Mouse (Mus musculus) 416B (cell line): ENCODE measurements around the gene Olfm1.
A peak's percentile ranks its signal among the peaks of the same experiment; 100 is the strongest.

Experiments
- DNase-seq: peaks from one replicate; pipeline ENCODE4 v3.0.0; 2011; ENCODE audit warnings: low read depth

Olfm1 gene

DNA sequence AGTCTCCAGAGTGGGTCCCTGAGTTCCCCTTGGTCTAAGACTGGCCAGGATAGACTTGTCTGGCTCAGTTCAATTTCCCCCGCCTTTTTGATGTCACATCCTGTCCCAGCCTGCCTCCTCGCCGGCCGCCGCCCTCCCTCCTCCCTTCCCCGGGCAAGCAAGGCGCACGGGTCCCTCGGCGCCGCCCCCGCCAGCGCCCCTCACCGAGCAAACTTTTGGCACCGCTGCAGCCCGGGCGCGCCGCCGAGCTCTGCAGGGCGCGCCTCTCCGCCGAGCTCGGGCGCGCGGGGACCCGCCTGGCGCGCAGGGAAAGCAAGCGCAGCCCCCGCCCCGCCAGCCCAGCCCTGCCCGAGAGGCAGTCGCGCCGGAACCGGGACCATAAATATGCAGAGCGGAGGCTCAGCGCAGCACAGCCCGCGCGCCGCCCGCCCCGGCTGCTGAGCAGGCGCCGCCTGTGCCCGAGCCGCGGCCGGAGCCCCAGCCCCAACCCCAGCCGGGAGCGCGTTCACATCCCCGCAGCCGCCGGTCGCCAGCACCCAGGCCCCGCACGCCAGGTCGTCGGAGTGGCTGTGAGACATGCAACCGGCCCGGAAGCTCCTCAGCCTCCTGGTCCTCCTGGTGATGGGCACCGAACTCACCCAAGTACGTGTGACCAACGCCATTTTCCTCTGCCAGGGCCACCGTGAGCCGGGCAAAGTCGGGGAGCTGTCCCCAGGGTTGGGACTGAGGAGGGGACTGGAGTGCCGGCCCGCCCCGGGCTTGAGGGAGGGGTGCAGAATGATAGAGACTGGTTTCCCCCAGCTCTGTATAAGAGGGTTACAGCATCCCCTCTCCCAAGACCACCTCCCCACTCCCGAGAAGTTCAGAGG, at the start of gene Olfm1:
Gene Olfm1 (plus strand): TSS at position 172 of the 869 bp plus-strand sequence.
- no peak for DNase-seq

DNA sequence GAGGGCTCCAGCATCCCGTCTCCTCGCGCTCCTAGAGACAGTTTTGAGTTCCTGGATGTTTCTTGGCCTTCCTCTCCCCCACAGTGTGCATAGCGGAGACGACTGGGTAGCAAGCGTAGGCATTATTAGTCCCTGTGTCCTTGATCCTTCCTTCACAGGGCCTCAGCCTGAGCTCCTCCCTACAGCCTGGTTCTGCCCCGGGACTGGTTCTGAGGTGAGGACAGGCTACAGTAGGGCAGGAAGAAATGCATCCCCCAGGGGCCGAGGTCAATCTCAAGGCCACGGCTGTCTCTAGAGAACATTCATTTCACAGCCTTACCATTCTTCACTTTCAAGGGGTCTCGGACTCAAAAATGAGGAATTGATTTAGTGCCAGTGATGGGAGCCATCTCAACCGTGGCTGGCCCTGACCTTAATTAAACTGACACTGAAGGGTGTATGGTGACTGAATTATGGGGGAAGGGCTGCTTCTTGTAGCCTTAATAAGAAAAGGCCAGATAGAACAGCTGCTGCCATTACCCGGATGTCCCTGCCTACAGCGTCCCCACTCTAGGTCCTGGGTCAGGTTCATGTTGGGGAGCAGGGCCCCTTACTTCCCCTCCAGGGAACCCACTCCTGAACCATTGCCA, 49.3 kb upstream of the Olfm1 start:
- DNase-seq = no peak

DNA sequence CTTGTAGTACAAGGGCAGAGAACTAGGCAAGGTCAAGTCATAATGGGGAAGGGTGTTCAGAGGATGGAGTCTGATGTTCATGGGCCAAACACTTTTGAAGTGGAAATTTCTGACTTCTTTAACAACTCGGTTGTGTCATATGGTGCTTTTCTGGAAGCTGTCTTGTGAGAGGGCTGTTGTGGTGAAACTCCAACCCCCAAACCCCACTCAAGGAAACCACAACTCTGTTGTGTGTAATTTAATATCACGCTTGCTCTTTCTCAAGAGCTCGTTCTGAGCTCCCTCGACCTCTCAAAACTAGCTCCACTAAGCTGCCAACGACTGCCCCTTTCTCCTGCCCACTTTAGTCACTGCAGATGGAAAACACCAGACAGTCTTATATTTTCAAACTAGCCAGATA, 47.1 kb upstream of the Olfm1 start:
- DNase-seq = peak; percentile 51

DNA sequence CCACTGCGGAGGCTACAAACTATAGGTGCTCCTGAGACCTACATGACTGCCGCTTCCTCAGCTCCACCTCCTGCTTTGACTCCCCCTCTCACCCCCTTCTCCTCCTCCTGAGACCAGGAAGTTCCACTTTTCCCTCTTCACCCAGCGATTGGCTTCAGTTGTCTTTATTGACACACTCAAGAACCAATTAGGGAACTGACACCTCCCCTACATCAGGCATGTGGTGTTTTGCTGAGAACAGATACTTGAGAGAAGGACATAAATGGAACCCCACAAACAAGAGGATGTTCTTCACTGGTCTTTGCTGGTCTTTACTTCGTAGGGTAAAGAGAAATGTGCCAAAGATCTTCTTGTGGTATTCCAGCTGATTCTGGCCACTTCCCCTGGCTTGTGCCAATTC, 46.6 kb upstream of the Olfm1 start:
- peak; percentile 6 for DNase-seq

DNA sequence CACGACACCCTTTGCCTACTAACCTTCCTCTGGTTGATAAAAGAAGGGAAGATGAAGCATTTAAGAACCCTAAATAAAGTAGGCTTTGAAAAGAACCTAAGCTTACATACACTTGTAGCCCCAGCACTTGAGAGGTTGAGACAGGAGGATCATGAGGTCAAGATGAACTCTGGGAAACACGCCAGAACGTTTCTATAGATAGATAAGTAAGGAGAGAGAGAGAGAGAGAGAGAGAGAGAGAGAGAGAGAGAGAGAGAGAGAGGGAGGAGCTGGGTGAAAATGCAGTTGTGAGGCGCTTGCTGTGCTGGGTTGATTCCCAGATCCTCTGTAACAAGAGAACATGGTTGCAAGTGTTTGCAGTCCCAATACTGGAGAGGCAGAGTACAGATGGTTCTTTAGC, 46.1 kb upstream of the Olfm1 start:
- DNase-seq = no peak

DNA sequence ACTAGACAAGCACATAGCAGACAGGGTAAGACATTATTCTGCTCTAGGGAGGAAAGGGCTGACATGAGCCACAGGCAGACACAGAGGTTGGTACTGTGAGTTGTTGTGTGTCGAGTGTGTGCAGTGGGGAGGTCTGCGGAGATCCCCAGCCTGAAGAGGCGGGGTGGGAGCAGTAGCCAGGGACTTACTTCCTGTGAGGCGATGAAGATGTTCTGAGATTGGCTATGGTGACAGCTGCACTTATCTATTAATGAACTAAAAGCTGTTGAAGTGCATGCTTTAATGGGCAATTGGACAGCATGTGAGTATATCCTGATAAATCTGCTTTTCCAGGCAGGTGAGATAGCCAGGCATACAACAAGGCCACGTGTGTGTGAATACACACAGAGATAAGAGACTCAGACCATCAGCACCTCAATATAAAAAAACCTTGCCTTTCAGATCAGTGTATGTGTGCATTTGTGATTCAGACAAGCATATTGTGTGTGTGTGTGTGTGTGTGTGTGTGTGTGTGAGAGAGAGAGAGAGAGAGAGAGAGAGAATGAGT, 45.5 kb upstream of the Olfm1 start:
- no peak for DNase-seq

DNA sequence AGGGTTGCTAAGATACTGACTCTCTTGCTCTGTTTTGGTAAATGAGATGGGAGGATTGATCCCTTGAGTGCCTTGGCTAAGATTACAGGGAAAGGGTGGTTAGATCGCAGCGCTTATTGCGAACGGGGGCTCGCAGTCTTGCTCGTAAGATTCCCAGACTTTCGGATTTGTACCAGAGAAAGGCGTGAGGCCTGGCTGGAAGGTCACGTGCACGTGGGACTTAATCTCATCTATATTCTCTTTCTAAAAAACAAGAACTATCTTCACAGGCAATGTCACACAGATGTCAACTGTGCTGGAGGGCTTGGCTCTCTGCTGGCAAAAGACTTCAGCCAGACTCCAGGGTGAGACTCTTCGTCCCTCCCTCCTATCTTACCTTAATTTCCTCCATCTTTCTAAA, 43.1 kb upstream of the Olfm1 start:
- DNase-seq = no peak

DNA sequence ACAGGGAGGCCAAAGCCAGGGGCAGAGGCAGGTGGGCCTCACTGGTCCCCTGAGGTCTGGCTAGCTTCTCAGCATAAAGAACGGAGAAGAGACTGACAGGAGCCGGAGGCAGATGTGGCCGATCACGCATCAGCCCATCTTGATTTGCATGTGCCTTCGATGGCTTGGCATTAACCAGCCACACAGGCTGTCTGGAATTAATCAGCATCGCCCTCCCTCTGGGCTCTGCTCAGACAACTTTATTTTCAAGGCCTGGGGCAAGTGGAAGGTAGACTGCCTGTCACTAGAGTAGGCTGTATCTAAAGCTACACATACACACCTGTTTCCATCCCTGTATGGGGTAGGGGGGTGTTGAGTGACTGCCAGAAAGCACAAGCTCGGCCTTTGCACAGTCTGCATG, 32.2 kb upstream of the Olfm1 start:
- no peak for DNase-seq

DNA sequence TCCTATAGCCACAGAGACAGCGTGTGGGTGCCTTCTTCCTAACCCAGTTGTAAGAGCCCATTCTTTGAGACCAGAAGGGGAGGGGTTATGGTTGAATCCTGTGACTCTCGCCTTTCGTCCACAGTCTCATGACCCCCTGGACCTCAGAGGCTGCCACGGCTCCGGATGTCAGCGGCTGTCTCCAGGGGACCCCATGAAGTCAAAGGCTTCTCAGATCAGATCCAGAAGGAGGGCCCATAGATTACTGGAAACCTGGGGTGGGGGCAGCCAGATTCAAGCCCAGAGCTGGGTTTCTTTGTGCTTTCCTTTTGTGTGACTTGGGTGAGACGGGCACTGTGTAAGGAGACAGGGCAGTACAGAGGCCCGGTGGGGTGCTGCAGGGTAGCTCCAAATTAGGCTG, 27.2 kb upstream of the Olfm1 start:
- DNase-seq = no peak

DNA sequence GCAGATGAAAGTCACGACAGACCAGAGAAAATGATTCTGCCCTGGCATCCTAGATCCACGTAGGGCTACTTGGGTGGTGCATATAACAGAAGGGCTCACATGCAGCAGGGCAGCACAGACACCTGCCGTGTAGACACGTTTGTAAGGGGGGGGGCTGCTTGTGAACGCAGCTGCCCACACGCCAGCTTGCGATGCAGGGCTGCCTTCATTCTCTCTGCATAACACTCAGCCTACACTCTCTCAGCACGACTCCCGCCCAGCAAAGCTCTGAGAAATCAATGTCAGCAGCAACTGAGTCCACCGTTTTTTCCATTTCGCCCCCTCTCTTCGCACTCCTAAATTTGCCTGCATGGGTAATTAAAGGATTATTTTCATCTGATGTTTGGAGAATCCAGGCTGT, 23.5 kb upstream of the Olfm1 start:
- DNase-seq = no peak

DNA sequence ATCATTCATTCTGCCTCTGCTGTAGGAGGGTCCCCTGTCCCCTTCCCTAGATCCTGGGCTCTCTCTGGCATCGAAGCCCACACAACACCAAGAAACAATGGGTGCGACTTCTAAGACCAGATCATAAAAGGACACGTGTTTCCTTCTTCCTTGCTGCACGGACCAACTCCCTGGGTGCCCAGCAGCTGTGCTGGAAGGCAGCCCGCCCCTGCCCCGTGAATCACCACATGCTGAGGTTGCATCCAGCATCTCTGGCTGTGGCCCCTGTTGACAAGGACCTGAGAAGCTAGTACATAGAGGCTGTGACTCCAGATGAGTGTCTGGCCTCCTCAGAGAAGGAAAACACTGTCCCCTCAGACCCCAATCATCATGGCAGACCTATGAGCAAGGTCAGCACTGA, 20.8 kb upstream of the Olfm1 start:
- no peak for DNase-seq

DNA sequence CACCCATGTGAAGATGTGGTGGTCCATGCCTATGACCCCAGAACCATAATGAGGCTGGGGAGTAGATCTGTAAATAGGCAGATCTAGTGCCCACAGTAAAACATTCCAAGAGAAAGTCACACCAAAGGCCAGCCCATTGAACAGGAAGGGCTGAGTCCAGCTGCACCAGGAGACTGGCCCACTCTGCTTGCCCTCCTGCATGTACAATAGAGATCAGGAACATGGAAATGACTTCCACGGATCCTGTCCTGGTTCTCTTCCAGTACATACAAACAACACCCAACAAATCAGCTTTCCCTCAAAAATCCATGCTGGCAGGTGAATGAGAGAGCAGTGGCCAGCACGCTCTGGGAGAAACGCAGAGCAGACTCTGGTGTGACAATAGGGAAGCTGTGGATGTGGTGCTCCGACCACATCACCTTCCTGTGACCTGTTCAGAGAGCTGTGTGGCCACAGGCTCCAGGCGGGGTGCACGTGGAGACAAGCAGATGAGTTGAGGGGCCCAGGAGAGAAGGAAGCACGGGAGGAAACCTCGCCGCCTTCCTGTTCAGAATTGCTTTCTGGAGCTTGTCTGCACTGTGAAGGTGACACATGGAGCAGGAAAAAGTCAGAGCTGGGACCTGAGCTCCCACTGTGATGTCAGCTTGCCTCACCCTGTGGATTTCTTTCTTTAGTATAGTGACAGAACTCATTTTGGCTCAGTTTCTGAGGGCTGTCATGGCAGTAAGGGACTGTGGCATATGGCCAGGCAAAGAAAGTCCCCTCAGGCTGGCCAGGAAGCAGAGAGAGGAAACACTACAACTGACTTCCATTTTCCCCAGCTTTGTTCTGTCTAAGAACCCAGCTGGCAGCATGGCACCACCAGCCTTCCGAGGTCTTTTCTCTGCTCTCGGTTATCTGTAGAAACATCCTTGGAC, 19.3 kb upstream of the Olfm1 start:
- DNase-seq = peak; percentile 18

DNA sequence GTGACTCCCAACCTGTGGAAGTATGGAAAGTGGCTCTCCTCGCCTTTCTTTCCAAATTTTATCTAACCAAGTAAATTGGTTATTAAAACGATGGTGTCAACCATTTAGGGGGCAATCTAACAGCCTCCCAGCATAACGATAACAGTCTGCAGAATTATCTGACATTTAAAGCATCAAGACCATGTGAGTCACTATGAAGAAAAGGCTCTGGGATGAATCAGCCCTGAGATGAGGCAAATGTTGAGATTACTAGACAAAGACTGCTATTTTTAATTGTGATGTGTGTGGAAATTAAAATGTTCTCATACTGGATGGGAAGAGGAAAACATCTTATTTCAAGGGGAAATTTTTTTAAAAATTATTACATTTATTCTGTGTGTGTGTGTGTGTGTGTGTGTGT, 18.4 kb upstream of the Olfm1 start:
- no peak for DNase-seq

DNA sequence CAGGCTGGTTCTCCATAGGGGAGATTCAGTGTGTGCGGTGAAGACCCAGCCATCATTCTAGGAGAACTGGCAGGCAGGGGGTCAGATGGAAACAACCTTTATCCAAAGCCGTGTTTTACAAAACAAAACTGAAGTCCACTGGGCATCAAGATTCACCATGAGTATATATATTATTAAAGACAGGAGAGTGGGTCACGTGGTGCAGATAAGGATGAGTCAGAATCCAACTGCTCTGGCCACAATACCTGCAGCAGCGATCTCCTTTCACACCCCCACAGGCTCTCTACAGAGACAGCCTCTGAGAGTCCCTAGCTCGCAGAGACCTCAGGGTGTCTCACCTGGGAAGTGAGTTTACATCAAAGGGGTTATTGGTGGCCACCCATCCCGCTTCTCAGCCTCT, 14.2 kb upstream of the Olfm1 start:
- DNase-seq = peak; percentile 5

DNA sequence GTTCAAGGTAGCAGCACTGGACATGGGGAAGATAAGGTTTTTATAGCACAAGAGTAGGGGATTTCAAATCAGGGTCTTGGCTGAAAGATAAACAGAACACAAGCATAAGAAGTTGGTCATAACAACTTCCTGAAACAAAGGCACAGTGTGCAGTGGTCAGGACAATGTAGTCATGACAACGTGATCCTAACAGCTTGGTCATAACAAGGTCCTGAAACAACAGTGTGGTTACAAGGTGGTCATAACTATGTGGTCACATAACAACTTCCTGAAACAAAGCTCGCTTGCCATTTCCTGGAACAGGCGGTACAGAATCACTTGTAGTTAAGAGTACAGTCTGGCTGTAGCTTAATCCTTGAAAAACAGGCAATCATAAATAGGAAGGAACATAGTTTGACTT, 12.7 kb upstream of the Olfm1 start:
- peak; percentile 87 for DNase-seq

DNA sequence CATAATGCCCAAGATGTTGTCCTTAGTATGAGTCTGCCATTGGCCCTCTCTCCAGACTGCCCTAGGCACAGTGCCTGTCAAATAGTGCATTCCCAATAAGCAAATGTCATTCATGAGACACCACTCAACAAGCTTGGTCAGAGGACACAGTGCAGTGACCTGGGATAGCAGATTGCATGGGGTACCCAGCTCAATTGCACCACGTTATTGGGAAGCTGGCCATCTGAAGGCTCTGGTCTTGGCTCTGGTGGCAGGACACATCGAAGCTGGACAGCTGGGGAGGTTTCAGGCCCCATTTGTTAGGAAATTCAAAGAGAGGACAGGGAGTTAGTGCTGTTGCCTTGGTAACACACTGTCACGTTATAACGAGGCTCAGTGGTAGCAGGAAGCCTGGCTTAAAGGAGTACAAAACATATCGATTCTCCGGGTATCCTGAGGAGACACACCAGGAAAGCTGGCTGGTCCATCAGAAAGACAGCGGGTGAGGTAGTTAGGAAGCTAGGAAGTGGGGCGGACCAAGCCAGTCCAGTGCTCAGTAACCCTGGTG, 4.3 kb upstream of the Olfm1 start:
- DNase-seq = no peak

DNA sequence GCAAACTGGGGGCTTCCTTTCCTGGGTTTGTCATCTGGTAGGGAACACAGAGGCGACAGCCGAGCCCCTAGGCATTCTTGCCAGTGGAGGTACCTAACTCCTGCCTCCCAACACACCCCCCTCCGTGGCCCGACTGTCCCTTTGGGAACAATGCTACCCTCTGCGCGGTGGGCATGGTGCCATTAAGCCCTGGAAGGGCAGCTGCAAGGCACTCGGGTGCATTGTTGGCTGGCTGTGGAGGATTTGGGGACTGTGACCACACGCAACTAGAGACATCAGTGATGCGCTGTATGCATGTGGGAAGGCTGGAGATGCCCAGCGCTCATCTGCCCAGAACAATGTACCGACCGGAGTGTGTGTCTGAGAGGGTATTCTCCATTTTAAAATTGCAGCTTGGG, 897 bp downstream of the Olfm1 start:
- no peak for DNase-seq

DNA sequence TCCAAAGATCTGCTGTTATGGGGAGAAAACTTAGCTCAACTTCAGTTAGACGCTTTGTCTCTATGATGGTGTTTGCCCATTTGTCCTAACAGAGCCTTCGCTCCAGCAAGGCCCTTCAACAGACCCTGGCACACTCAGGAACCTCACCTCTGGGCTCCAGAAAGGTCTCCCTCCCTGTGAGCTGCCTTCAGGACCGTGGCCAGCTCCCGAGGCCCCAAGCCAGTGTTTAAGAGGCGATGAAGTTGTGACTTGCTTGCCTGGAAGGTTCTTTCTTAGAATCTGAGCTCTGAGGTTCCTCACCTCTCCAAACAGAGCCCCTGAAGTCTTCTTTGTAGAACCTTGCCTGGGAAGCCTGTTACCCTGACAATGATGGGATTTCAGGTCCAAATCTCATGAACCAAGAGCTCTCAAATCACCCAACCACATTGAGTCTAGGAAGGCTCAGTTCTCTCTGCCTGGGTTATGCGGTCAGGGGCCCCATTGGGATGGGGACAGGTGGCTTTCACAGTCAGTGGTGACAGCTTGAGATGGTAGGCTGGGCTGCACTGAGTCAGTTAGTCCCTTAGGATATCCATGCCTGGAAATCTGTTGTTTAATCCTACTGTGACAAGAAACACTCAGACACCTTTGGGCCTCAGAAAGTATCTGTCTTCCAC, 2.3 kb downstream of the Olfm1 start:
- DNase-seq = peak; percentile 11

DNA sequence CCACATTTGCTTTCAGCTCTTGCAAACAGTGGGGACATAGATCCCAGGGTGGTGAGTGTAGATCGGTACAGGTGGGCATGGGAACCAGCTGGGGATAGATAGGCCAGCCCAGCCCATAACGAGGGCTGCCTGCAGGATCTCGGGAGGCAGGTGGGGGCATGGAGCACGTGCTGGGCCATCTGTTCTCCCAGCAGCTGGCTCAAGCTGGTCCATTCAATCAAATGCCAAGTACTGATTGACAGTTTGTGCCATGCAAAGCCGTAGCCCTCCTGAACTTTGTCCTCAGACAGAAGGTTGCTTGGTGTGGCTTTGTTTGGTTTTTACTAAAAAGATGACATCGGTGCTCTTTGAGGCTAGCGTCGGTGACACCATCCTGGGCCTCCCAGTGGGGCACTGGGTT, 2.9 kb downstream of the Olfm1 start:
- DNase-seq = no peak

DNA sequence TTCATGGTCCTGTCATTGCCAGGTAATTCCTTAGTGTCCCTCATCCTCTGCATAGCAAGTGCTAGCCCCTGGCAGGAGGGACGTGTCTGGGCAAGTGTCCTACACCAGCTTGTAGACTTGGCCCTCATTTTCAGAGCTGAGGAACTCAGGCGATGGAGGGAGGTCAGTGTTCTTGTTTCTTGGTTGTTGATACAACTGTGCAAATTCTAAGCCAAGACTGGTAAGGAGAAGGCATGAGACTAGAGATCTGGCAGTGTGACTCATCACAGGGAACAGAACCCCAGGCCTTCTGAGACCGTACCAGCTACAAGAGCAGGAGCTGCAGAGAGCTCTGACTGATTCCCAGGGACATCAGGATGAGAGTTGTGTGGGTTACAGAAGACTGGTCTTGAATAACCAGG, 8.6 kb downstream of the Olfm1 start:
- no peak for DNase-seq

DNA sequence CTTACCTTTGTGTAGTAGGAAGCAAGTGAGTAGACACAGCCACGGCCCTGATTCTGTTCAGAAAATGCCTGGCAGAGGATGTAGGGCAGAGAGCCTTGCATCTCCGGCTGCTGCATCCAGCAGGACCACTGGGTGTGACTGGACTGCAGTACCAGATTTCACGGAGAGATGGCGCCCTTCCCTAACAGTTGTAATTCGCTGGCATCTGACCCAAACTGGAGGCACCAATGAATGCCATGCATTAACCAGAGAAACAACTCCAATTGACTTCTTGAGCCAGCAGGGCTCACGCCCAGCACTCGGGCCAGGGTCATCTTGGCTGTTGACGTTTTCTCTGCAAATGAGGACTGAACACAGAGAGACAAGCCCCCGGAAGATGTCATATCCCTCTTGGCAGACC, 11.4 kb downstream of the Olfm1 start:
- peak; percentile 70 for DNase-seq
